Mouse (Mus musculus) heart, embryonic 14.5 days (tissue): ENCODE data around the gene Nap1l5. TPM values are rescaled to one million over a fixed set of nuclear protein-coding genes. Genes with fewer than 3 reads are reported as not detected.

Experiments
- ATAC-seq: fragments of 200-750 bp; cut with Nextera tagmentation; 2 replicates; pipeline ENCODE4 v1.8.0; 2017; ENCODE audit warnings: low read depth, moderate TSS enrichment; ENCODE audit not compliant: insufficient number of reproducible peaks, insufficient read depth, low FRiP score
- H3K27ac ChIP-seq, 2 experiments: fragments of 200-500 bp in 1 of 2; fragments of 300-500 bp in 1 of 2; sonication (generic) in 1 of 2; replicated peaks in 1 of 2; 2 replicates each; pipeline ENCODE4 v1.5.1; 2012 to 2014; ENCODE audit warnings: low read depth in 2 of 2, low read length in 2 of 2, control low read depth in 1 of 2, mild to moderate bottlenecking in 1 of 2, mixed read lengths in 1 of 2; ENCODE audit not compliant: control insufficient read depth in 1 of 2, insufficient read depth in 1 of 2
- H3K27me3 ChIP-seq: fragments of 300-500 bp; sonication (generic); 2 replicates; pipeline ENCODE4 v1.6.1; 2014; ENCODE audit warnings: mild to moderate bottlenecking, low read length, control low read depth; ENCODE audit not compliant: control insufficient read depth, insufficient read depth
- H3K36me3 ChIP-seq: fragments of 300-500 bp; sonication (generic); 2 replicates; pipeline ENCODE4 v1.6.1; 2014; ENCODE audit warnings: mild to moderate bottlenecking, control low read depth, low read length, mixed read lengths; ENCODE audit not compliant: control insufficient read depth, insufficient read depth
- H3K4me1 ChIP-seq, 2 experiments: fragments of 200-500 bp in 1 of 2; fragments of 300-500 bp in 1 of 2; sonication (generic) in 1 of 2; 2 replicates each; pipeline ENCODE4 v1.6.1; 2012 to 2014; ENCODE audit warnings: low read length in 2 of 2, control low read depth in 1 of 2, mixed read lengths in 1 of 2; ENCODE audit not compliant: control insufficient read depth in 2 of 2, insufficient read depth in 2 of 2
- H3K4me2 ChIP-seq: fragments of 300-500 bp; sonication (generic); 2 replicates; pipeline ENCODE4 v1.6.1; 2014; ENCODE audit warnings: mild to moderate bottlenecking, low read length
- H3K4me3 ChIP-seq, 2 experiments: fragments of 200-500 bp in 1 of 2; fragments of 300-500 bp in 1 of 2; sonication (generic) in 1 of 2; 2 replicates each; pipeline ENCODE4 v1.5.1; 2012 to 2014; ENCODE audit warnings: low read length in 2 of 2, mild to moderate bottlenecking in 2 of 2, control low read depth in 1 of 2, low read depth in 1 of 2, moderate library complexity in 1 of 2; ENCODE audit not compliant: control insufficient read depth in 1 of 2, insufficient read depth in 1 of 2
- H3K9ac ChIP-seq: fragments of 300-500 bp; sonication (generic); 2 replicates; pipeline ENCODE4 v1.6.1; 2014; ENCODE audit warnings: mild to moderate bottlenecking, low read length
- H3K9me3 ChIP-seq: fragments of 300-500 bp; sonication (generic); 2 replicates; pipeline ENCODE4 v1.6.1; 2016; ENCODE audit warnings: low read length, control low read depth; ENCODE audit not compliant: control insufficient read depth
- WGBS: fragments of 180-500 bp; shearing (Covaris S2); extraction: QIAGEN DNeasy Blood & Tissue Kit; methylation state at CpG from one replicate; pipeline ENCODE4 v1.1.7; 2014; 5-methylcytosine and 5-hydroxymethylcytosine counted together
- polyA plus RNA-seq: library from polyadenylated mRNA; unstranded; fragments of >200 nt; fragmentation: Nextera tagmentation; extraction: Ambion mirVana; gene quantifications from 2 replicates; pipeline ENCODE4 v1.2.1, GENCODE M21; 2014

Nap1l5 gene
- polyA plus RNA-seq, 1 experiment from 2014 or later, result 1.7 TPM

GRCm38 (mm10) chr6:58937726-58938125, 30.9 kb upstream of the Nap1l5 start:
- H3K4me2 ChIP-seq, result no peak overlapping the region
- no peak overlapping the region for H3K27ac ChIP-seq
- ATAC-seq, result no peak
- H3K36me3 ChIP-seq, result peaks cover 19% of the 10 kb centered on the region
- H3K4me3 ChIP-seq, result no peak overlapping the region
- no peaks in the 10 kb centered on the region for H3K27me3 ChIP-seq
- no peaks in the 10 kb centered on the region for H3K9me3 ChIP-seq
- no peak overlapping the region for H3K9ac ChIP-seq
- H3K4me1 ChIP-seq, result no peaks in the 10 kb centered on the region

- Histone ChIP-seq H3K27me3 (no peaks in the 10 kb centered on the region), H3K27ac (no peak overlapping the region), H3K4me1 (peaks cover 0 to 6% of the 10 kb centered on the region in 2 experiments; a peak in 2 of 4 replicates), H3K9ac (no peak overlapping the region), H3K36me3 (peaks cover 18% of the 10 kb centered on the region), H3K9me3 (no peaks in the 10 kb centered on the region), H3K4me2 (no peak overlapping the region), H3K4me3 (no peak overlapping the region)
- no peak for ATAC-seq
- 72% methylated on average over 4 of the region's 4 CpGs for whole genome bisulfite sequencing
Measured at GRCm38 (mm10) chr6:58934144-58934543, 27.3 kb upstream of the Nap1l5 start.

- H3K9me3 ChIP-seq, result no peaks in the 10 kb centered on the region
- H3K27me3 ChIP-seq, result no peaks in the 10 kb centered on the region
- 67% methylated on average over 6 of the region's 6 CpGs for WGBS
- peaks cover 0 to 8% of the 10 kb centered on the region in 2 experiments; a peak in 2 of 4 replicates for H3K4me1 ChIP-seq
- no peak overlapping the region for H3K4me2 ChIP-seq
- ATAC-seq, result no peak
- no peak overlapping the region for H3K4me3 ChIP-seq
- peaks cover 10% of the 10 kb centered on the region for H3K36me3 ChIP-seq
- no peak overlapping the region for H3K9ac ChIP-seq
- H3K27ac ChIP-seq, result no peak overlapping the region
Measured at GRCm38 (mm10) chr6:58933189-58933913, 26.5 kb upstream of the Nap1l5 start.

GRCm38 (mm10) chr6:58932515-58933188, 25.8 kb upstream of the Nap1l5 start:
- 88% methylated on average over 12 of the region's 12 CpGs for WGBS

GRCm38 (mm10) chr6:58931149-58931548, 24.3 kb upstream of the Nap1l5 start:
- peaks cover 7 to 20% of the 10 kb centered on the region in 2 experiments for H3K4me1 ChIP-seq
- WGBS, result 84% methylated on average over 4 of the region's 4 CpGs
- H3K27me3 ChIP-seq, result no peaks in the 10 kb centered on the region
- no peak overlapping the region for H3K27ac ChIP-seq
- no peak overlapping the region for H3K4me3 ChIP-seq
- ATAC-seq, result no peak
- H3K4me2 ChIP-seq, result no peak overlapping the region
- H3K36me3 ChIP-seq, result peaks cover 10% of the 10 kb centered on the region
- no peak overlapping the region for H3K9ac ChIP-seq
- no peaks in the 10 kb centered on the region for H3K9me3 ChIP-seq

More at GRCm38 (mm10) chr6:58932515-58933188, 25.8 kb upstream of the Nap1l5 start:
- Histone ChIP-seq H3K36me3 (peaks cover 10% of the 10 kb centered on the region), H3K4me2 (no peak overlapping the region), H3K9ac (no peak overlapping the region), H3K4me3 (no peak overlapping the region), H3K27me3 (no peaks in the 10 kb centered on the region), H3K27ac (no peak overlapping the region), H3K9me3 (no peaks in the 10 kb centered on the region), H3K4me1 (peaks cover 2 to 13% of the 10 kb centered on the region in 2 experiments)
- no peak for ATAC-seq

GRCm38 (mm10) chr6:58929911-58930431, 23.1 kb upstream of the Nap1l5 start:
- Histone ChIP-seq H3K4me3 (no peak overlapping the region), H3K27ac (no peak overlapping the region), H3K4me2 (no peak overlapping the region), H3K4me1 (peaks cover 7 to 20% of the 10 kb centered on the region in 2 experiments), H3K36me3 (peaks cover 5% of the 10 kb centered on the region), H3K27me3 (no peaks in the 10 kb centered on the region), H3K9me3 (no peaks in the 10 kb centered on the region), H3K9ac (no peak overlapping the region)
- WGBS, result 85% methylated on average over 9 of the region's 9 CpGs
- ATAC-seq, result no peak

- Histone ChIP-seq H3K4me1 (peaks cover 7 to 20% of the 10 kb centered on the region in 2 experiments), H3K9ac (no peak overlapping the region), H3K9me3 (no peaks in the 10 kb centered on the region), H3K27ac (peak overlapping the region; percentile 39 to 52), H3K27me3 (no peaks in the 10 kb centered on the region), H3K4me2 (0 out of 2 replicates have a peak overlapping the region, but pooled peaks have one; percentile 25), H3K36me3 (no peaks in the 10 kb centered on the region), H3K4me3 (no peak overlapping the region)
- WGBS, result 27% methylated on average over 2 of the region's 2 CpGs
- ATAC-seq, result no peak; the same call in 1 of the 2 replicates
Measured at GRCm38 (mm10) chr6:58927881-58928280, 21.0 kb upstream of the Nap1l5 start.
